ENCODE assay signal across 8 mouse cellular contexts in genomic region chr6:92092737-92093136, GRCm38 (mm10). TPM values are rescaled to one million over a fixed set of nuclear protein-coding genes. Genes with fewer than 3 reads are reported as not detected.
DNase-seq lines count a peak whose midpoint lies in the region; ATAC-seq and TF ChIP-seq lines count a peak whose summit lies in the region.

No protein-coding gene starts in this region.

- peaks cover 33% of the 10 kb centered on the region for H3K4me1 ChIP-seq in kidney, embryonic 14.5 days (ENCODE audit: control insufficient read depth, insufficient read depth, low read length)
- peaks cover 38% of the 10 kb centered on the region for H3K4me1 ChIP-seq in hindbrain, embryonic 15.5 days (replicated peaks)
- H3K4me1 ChIP-seq in midbrain, postnatal 0 days (ENCODE audit: insufficient read depth, low read length) = peaks cover 9% of the 10 kb centered on the region; the same call in 1 of the 2 replicates

- no peak for DNase-seq in kidney, postnatal 10 days
- DNase-seq in embryo, embryonic 10.5 days (ENCODE audit: low spot score) = peak; percentile 24
- no peak for DNase-seq in midbrain, postnatal 0 days (ENCODE audit: low spot score)
- DNase-seq in layer of hippocampus, adult 9-11 months = no peak
- DNase-seq in B cell, adult 2 months = no peak

- ATAC-seq in kidney, embryonic 14.5 days (ENCODE audit: low FRiP score, low TSS enrichment) = no peak
- ATAC-seq in hindbrain, embryonic 15.5 days (ENCODE audit: low FRiP score, low read depth) = no peak
- no peak for ATAC-seq in midbrain, postnatal 0 days (ENCODE audit: low FRiP score)
- no peak for ATAC-seq in activated CD4-positive, CD25-positive, alpha-beta regulatory T cell, adult 4 months

- peak overlapping the region; percentile 79 for H3K4me2 ChIP-seq in kidney, embryonic 14.5 days (replicated peaks; ENCODE audit: low read depth, low read length)
- peak overlapping the region; percentile 67 for H3K4me2 ChIP-seq in hindbrain, embryonic 15.5 days
- peak overlapping the region; percentile 69 for H3K4me2 ChIP-seq in midbrain, postnatal 0 days (ENCODE audit: low read depth, low read length, poor library complexity, severe bottlenecking)

- no peaks in the 10 kb centered on the region for H3K9me3 ChIP-seq in kidney, embryonic 14.5 days (ENCODE audit: control insufficient read depth, low read length)
- H3K9me3 ChIP-seq in hindbrain, embryonic 15.5 days = no peaks in the 10 kb centered on the region
- no peaks in the 10 kb centered on the region for H3K9me3 ChIP-seq in midbrain, postnatal 0 days (ENCODE audit: low read length)

- H3K27me3 ChIP-seq in kidney, embryonic 14.5 days (ENCODE audit: control insufficient read depth, insufficient read depth, low read length) = no peaks in the 10 kb centered on the region
- no peaks in the 10 kb centered on the region for H3K27me3 ChIP-seq in hindbrain, embryonic 15.5 days
- no peaks in the 10 kb centered on the region for H3K27me3 ChIP-seq in midbrain, postnatal 0 days (ENCODE audit: insufficient read depth, low read length)

- TF ChIP-seq CTCF in midbrain, postnatal 0 days (IDR thresholded peaks at IDR 0.05) = no peak

- H3K4me3 ChIP-seq in kidney, embryonic 14.5 days (ENCODE audit: low read length) = peak overlapping the region; percentile 95
- peak overlapping the region; percentile 96 for H3K4me3 ChIP-seq in hindbrain, embryonic 15.5 days
- peak overlapping the region; percentile 97 for H3K4me3 ChIP-seq in midbrain, postnatal 0 days (ENCODE audit: low read depth, low read length)

- H3K36me3 ChIP-seq in kidney, embryonic 14.5 days (ENCODE audit: control insufficient read depth, insufficient read depth, low read length) = no peaks in the 10 kb centered on the region
- H3K36me3 ChIP-seq in hindbrain, embryonic 15.5 days = no peaks in the 10 kb centered on the region
- no peaks in the 10 kb centered on the region for H3K36me3 ChIP-seq in midbrain, postnatal 0 days (ENCODE audit: insufficient read depth, low read length)

- peak overlapping the region; percentile 99 for H3K9ac ChIP-seq in kidney, embryonic 14.5 days (ENCODE audit: low read depth, low read length)
- H3K9ac ChIP-seq in hindbrain, embryonic 15.5 days = peak overlapping the region; percentile 97
- peak overlapping the region; percentile 97 for H3K9ac ChIP-seq in midbrain, postnatal 0 days (replicated peaks; ENCODE audit: low read length, poor library complexity, severe bottlenecking)

- peak overlapping the region; percentile 100 for H3K27ac ChIP-seq in kidney, embryonic 14.5 days (ENCODE audit: low read depth, low read length)
- peak overlapping the region; percentile 98 for H3K27ac ChIP-seq in hindbrain, embryonic 15.5 days (replicated peaks)
- peak overlapping the region; percentile 100 for H3K27ac ChIP-seq in midbrain, postnatal 0 days (ENCODE audit: low read depth, low read length)

- WGBS in kidney, embryonic 14.5 days = 25% methylated on average over 3 of the region's 3 CpGs
- 14% methylated on average over 3 of the region's 3 CpGs for WGBS in hindbrain, embryonic 15.5 days
- WGBS in midbrain, postnatal 0 days = 4% methylated on average over 3 of the region's 3 CpGs

RNA-seq across cellular contexts. Expression of gene Nr2c2, which starts 1.5 kb away (rescaled TPM):
- 19.4 and 25.4 TPM in 2 replicates for polyA plus RNA-seq in kidney, embryonic 14.5 days (2014; fragmentation: Nextera tagmentation; extraction: Ambion mirVana)
- polyA plus RNA-seq in hindbrain, embryonic 15.5 days (2015; fragmentation: Nextera tagmentation; extraction: Ambion mirVana) = 36.5 and 39.4 TPM in 2 replicates
- total RNA-seq in midbrain, postnatal 0 days (2014; rRNA removed) = 64.5 and 77.1 TPM in 2 replicates
- 29.0 and 33.5 TPM in 2 replicates for polyA plus RNA-seq in midbrain, postnatal 0 days (2015; fragmentation: Nextera tagmentation; extraction: Ambion mirVana)
- polyA plus RNA-seq in activated CD4-positive, CD25-positive, alpha-beta regulatory T cell, adult 4 months (2017; shearing (Covaris generic)) = 10 to 100 TPM; 66.0 to 72.5 TPM
